Mouse (Mus musculus): ENCODE measurements around the gene Tagln2. TPM values are rescaled to one million over a fixed set of nuclear protein-coding genes. Genes with fewer than 3 reads are reported as not detected.

Gene Tagln2
- polyA plus RNA-seq, 1 experiment, result 153 TPM

DNA sequence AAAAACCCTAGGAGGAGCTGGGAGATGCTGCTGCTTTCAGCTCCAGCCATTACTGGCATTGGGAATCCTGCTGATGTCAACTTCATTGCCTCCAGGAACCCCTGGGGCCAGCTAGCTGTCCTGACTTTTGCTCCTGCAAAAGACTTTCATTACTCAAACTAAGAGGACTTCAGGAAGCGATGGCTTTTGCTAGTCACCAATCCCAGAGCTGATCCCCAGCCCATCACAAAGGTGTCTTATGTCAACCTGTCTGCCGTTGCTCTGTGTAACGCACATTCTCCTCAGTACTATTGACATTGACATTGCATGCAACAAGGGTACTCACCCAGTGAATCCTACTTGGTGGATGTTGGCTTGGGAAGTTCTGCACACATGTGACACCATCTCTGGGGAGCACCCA lies 25.7 kb upstream of the Tagln2 start:
- no peak overlapping the region for H3K4me3 ChIP-seq (replicated peaks; ENCODE audit: control insufficient read depth, low read depth, low read length)
- H3K27ac ChIP-seq (ENCODE audit: control insufficient read depth, insufficient read depth, low read depth, low read length, poor library complexity), result no peak overlapping the region; the same call in 1 of the 2 replicates
- 86% methylated on average over 3 of the region's 3 CpGs for WGBS
- TF ChIP-seq POLR2A (IDR thresholded peaks at IDR 0.05; ENCODE audit: borderline replicate concordance, control insufficient read depth, low read depth, low read length) (no peak), CTCF (IDR thresholded peaks at IDR 0.05; ENCODE audit: control insufficient read depth, insufficient read depth, low read length) (no peak)
- peaks cover 6% of the 10 kb centered on the region for H3K4me1 ChIP-seq (ENCODE audit: control insufficient read depth, insufficient read depth, low read length)

DNA sequence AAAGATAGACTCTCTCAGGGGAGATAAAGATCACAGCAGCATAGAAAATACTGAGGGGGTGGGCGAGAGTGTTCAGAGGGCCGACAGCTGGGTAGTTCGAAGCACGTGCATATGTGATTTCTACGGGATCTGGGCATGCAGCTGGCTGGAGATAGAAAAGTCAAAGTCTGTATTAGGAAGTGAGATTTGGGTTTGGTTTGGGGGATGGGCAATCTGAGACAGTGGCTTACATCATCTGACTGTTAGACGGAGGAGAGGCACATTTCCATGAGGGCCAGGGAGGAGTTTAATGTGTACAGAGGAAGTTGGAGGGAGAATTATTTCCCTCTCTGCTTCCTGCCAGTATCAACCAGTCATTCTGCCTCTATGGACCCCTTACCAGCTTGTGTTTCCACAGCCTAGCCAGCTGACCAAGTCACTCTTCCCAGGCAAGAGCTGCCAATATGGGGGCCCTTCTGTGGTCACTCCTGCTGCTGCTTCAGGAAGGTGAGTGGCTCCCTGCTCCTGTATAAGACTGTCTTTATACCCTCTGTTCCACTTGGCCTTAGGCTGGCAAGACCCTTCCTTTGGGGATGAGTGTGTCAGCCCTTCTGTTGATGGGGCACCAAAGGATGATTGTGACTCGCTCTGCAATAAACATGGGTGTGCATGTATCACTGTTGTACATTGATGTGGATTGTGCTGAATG lies 24.6 kb upstream of the Tagln2 start, which contains the start of gene Slamf9:
Slamf9 (plus strand) TSS at position 305 of the 688 bp plus-strand sequence.
- H3K4me1 ChIP-seq (ENCODE audit: control insufficient read depth, insufficient read depth, low read length), result peaks cover 6% of the 10 kb centered on the region
- H3K27ac ChIP-seq (ENCODE audit: control insufficient read depth, insufficient read depth, low read depth, low read length, poor library complexity), result peak within 1 kb of the TSS; percentile 40; the same call in 1 of the 2 replicates
- peak within 1 kb of the TSS; percentile 12 for H3K4me3 ChIP-seq (replicated peaks; ENCODE audit: control insufficient read depth, low read depth, low read length)
- no peak for TF ChIP-seq CTCF (IDR thresholded peaks at IDR 0.05; ENCODE audit: control insufficient read depth, insufficient read depth, low read length)
- TF ChIP-seq POLR2A (IDR thresholded peaks at IDR 0.05; ENCODE audit: borderline replicate concordance, control insufficient read depth, low read depth, low read length), result no peak
- 11% methylated on average over 7 of the region's 7 CpGs for WGBS

DNA sequence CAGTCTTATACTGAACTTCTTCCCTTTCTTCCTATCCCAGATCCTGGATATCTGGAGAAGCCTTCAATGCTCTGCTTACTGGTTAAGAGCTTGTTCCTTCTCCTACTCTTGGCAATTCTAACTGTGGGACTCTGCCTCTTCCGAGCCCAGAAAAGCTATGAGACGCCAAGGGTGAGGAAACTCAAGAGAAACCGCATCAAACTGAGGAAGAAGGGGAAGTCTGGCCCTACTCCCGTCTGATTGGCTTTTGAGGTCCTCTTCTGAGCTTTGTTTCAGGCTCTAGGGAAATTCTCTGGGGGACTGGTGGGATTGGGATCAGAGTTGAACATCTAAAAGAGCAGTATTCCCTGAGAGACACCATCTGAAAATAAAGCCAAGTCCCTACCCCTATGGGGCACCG lies 21.8 kb upstream of the Tagln2 start:
- no peak overlapping the region for H3K4me3 ChIP-seq (replicated peaks; ENCODE audit: control insufficient read depth, low read depth, low read length)
- H3K4me1 ChIP-seq (ENCODE audit: control insufficient read depth, insufficient read depth, low read length), result peaks cover 6% of the 10 kb centered on the region
- 9% methylated on average over 5 of the region's 5 CpGs for WGBS
- TF ChIP-seq CTCF (IDR thresholded peaks at IDR 0.05; ENCODE audit: control insufficient read depth, insufficient read depth, low read length), result no peak
- no peak for TF ChIP-seq POLR2A (IDR thresholded peaks at IDR 0.05; ENCODE audit: borderline replicate concordance, control insufficient read depth, low read depth, low read length)
- H3K27ac ChIP-seq (ENCODE audit: control insufficient read depth, insufficient read depth, low read depth, low read length, poor library complexity), result no peak overlapping the region

DNA sequence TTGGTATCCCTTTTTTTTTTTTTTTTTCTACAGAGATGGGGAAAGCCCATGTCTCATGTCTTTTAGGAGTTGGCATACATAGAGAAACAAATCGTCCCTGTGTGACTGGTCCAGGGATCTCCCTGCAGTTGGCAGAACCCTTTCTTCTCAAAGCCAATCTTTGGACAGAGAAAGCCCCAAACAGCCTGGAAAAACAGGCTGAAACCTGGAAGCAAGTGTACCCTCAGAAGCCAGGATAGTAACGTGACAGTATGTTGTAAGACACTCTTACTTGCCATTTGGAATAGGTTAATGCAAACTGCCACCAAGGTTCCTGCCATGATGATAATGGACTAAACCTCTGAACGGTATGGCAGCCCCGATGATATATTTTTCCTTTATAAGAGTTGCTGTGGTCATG lies 19.5 kb upstream of the Tagln2 start:
- Histone ChIP-seq H3K4me3 (replicated peaks; ENCODE audit: control insufficient read depth, low read depth, low read length) (no peak overlapping the region), H3K27ac (ENCODE audit: control insufficient read depth, insufficient read depth, low read depth, low read length, poor library complexity) (no peak overlapping the region), H3K4me1 (ENCODE audit: control insufficient read depth, insufficient read depth, low read length) (peaks cover 4% of the 10 kb centered on the region)
- WGBS, result 72% methylated on average over 4 of the region's 4 CpGs
- TF ChIP-seq POLR2A (IDR thresholded peaks at IDR 0.05; ENCODE audit: borderline replicate concordance, control insufficient read depth, low read depth, low read length) (no peak), CTCF (IDR thresholded peaks at IDR 0.05; ENCODE audit: control insufficient read depth, insufficient read depth, low read length) (no peak)

DNA sequence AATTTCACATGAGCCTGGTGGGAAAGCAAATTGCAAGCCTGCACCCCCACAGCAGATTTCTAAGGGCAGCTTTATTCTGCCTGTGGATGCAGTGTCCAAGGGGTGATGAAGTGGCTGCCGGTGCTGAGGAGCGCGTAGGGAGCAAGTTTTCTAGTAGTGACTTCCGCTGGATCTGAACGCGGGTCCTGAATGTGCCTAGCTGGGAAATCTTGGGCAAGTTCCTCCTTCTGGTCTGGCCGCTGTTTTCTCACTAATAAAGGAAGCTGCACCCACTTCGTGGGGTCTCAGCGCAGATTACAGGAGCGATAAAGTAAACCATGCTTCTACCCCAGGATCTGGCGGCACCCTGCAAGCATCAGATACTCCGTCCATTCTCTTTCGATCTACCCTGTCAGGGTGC lies 18.7 kb upstream of the Tagln2 start:
- no peak for TF ChIP-seq CTCF (IDR thresholded peaks at IDR 0.05; ENCODE audit: control insufficient read depth, insufficient read depth, low read length)
- TF ChIP-seq POLR2A (IDR thresholded peaks at IDR 0.05; ENCODE audit: borderline replicate concordance, control insufficient read depth, low read depth, low read length), result no peak
- no peak overlapping the region for H3K4me3 ChIP-seq (replicated peaks; ENCODE audit: control insufficient read depth, low read depth, low read length)
- H3K4me1 ChIP-seq (ENCODE audit: control insufficient read depth, insufficient read depth, low read length), result peaks cover 3% of the 10 kb centered on the region
- WGBS, result 13% methylated on average over 13 of the region's 13 CpGs
- H3K27ac ChIP-seq (ENCODE audit: control insufficient read depth, insufficient read depth, low read depth, low read length, poor library complexity), result no peak overlapping the region

DNA sequence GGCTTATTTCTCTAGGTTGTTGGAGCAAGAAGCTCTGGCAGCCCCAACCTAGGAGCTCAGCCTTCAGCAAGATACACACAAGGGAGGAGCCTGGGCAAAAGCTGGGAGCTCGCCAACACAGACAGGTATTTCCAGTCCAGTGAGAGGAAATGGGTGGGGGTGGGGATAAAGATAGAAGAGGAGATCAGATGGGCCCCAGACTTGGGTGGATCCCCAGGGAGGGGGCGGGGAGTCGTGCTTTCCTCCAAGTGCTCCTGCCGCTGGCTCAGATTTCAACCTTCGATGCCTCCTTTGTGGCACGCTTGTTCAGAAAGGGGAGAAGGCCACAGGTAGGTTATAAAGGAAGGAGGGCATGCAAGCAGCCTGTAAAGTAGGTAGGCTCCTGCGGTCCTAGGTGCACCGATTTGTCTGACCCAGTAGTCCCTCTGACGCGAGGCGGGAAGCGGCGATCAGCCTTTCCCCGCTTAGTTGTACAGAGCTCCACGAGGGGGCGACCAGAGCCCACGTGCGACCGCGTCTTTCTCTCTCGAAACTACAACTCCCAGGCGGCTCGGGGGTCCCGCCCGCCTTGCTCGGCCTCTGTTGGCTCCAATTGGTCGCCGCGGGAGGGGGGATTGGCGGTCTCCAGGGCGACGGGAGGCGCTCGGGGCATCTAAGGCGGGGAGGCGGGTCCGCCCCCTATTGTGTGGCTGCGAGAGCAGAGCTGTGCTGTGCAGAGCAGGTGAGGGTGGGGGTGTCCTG lies 18.1 kb upstream of the Tagln2 start, which contains the start of gene Igsf9:
Igsf9 (plus strand) TSS at position 249 of the 741 bp plus-strand sequence.
- Histone ChIP-seq H3K4me1 (ENCODE audit: control insufficient read depth, insufficient read depth, low read length) (no peaks in the 10 kb centered on the region; the same call in 1 of the 2 replicates), H3K4me3 (replicated peaks; ENCODE audit: control insufficient read depth, low read depth, low read length) (peak within 1 kb of the TSS; percentile 41), H3K27ac (ENCODE audit: control insufficient read depth, insufficient read depth, low read depth, low read length, poor library complexity) (no peak within 1 kb of the TSS)
- peak; percentile 51; the same call in 1 of the 2 replicates for TF ChIP-seq CTCF (IDR thresholded peaks at IDR 0.05; ENCODE audit: control insufficient read depth, insufficient read depth, low read length)
- no peak for TF ChIP-seq POLR2A (IDR thresholded peaks at IDR 0.05; ENCODE audit: borderline replicate concordance, control insufficient read depth, low read depth, low read length)
- under 1% methylated on average over 38 of the region's 38 CpGs for WGBS

DNA sequence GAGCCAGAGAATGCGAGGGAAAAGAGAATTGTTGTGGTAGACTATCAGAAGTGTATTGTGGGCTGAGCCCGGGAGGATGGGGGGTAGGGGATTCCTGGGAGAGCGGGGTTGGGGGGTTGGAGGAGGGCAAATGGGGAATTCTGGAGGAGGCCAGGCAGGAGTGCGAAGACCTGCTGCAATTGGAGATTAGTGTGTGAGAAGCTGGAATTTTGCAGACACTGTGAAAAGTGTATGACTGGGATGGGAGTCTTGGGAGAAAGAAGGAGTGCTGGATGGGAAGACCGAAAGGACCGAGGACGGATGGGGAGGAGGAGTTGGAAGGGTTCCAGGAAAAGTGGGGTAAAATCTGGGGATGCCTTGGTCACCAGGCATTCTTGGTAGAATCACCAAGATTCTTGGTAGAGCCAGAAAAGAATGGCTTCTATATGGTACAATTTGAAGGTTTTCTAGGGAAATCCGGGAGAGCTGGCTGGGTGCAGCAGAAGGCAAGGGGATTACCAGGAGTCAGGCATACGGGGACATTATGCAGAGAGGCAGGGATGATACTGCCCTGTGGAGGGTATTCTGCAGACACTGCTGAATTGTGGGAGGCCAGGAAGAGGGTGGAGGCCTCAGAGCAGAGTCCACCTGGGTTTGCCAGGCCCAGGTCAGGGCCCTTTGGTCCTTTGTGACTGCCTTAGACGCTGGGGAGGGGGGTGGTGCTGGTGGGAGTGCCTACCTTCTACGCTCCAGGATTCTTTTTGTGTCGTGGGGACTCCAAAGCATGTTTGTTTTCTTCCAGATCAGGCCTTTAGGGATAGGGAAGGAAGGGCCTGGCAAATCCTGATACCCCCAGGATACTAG lies 17.1 kb upstream of the Tagln2 start:
- Histone ChIP-seq H3K27ac (ENCODE audit: control insufficient read depth, insufficient read depth, low read depth, low read length, poor library complexity) (no peak overlapping the region), H3K4me3 (replicated peaks; ENCODE audit: control insufficient read depth, low read depth, low read length) (no peak overlapping the region)
- WGBS, result 53% methylated on average over 12 of the region's 12 CpGs

DNA sequence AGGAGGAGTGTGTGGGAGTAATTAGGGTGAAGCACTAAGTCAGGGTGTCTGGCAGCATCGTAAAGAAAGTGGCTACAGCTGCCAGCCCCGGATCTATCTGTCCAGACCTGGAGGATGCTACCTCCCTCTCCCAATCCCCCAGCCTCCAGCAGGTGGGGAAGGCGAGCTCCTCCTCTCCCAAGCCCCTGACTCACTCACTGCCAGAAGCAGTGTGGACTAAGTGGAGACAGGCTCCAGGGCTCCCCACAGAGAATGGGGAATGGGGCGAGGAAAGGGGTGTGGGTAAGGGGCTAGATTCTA lies 16.5 kb upstream of the Tagln2 start:
- WGBS, result 76% methylated on average over 4 of the region's 4 CpGs
- H3K4me3 ChIP-seq (replicated peaks; ENCODE audit: control insufficient read depth, low read depth, low read length), result no peak overlapping the region
- TF ChIP-seq CTCF (IDR thresholded peaks at IDR 0.05; ENCODE audit: control insufficient read depth, insufficient read depth, low read length) (no peak), POLR2A (IDR thresholded peaks at IDR 0.05; ENCODE audit: borderline replicate concordance, control insufficient read depth, low read depth, low read length) (no peak)

More for the DNA sequence above, 17.1 kb upstream of the Tagln2 start:
- H3K4me1 ChIP-seq (ENCODE audit: control insufficient read depth, insufficient read depth, low read length), result no peaks in the 10 kb centered on the region; the same call in 1 of the 2 replicates
- no peak for TF ChIP-seq POLR2A (IDR thresholded peaks at IDR 0.05; ENCODE audit: borderline replicate concordance, control insufficient read depth, low read depth, low read length)
- no peak for TF ChIP-seq CTCF (IDR thresholded peaks at IDR 0.05; ENCODE audit: control insufficient read depth, insufficient read depth, low read length)

More for the DNA sequence above, 16.5 kb upstream of the Tagln2 start:
- H3K27ac ChIP-seq (ENCODE audit: control insufficient read depth, insufficient read depth, low read depth, low read length, poor library complexity), result no peak overlapping the region
- no peaks in the 10 kb centered on the region; the same call in 1 of the 2 replicates for H3K4me1 ChIP-seq (ENCODE audit: control insufficient read depth, insufficient read depth, low read length)

All from bone marrow, adult 2 months (tissue).